Comparison of ENCODE assay signal across 8 mouse cellular contexts in the genomic region with DNA sequence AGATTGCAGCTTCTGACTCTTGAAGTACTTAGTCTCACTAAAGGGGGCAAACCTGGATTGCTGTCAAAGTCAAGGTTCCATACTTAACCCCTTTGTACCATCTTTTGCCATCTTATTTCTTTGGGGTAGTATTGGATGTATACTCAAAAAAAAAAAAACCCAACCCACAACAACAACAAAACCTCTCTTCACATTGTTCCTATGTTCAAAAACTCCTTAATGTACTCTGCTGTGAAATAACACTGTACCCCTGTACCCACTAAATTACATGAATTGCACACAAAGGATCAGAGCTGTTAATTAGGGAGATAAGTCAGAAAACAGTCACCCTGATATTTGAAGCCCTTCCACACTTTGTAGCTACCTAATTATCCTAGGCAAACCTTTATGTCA. TPM values are rescaled to one million over a fixed set of nuclear protein-coding genes. Genes with fewer than 3 reads are reported as not detected.
DNase-seq lines count a peak whose midpoint lies in the region; ATAC-seq and TF ChIP-seq lines count a peak whose summit lies in the region.

No protein-coding gene starts in this region.

- H3K9me3 ChIP-seq in megakaryocyte, embryonic 14.5 days: no peaks in the 10 kb centered on the region
- H3K9me3 ChIP-seq in limb, embryonic 15.5 days: no peaks in the 10 kb centered on the region
- no peaks in the 10 kb centered on the region for H3K9me3 ChIP-seq in stomach, embryonic 15.5 days

- no peak for ATAC-seq in megakaryocyte, adult 5-6 weeks (ENCODE audit: poor library complexity, severe bottlenecking)
- no peak for ATAC-seq in limb, embryonic 15.5 days (ENCODE audit: insufficient number of reproducible peaks, low FRiP score, low TSS enrichment, low read depth)
- no peak for ATAC-seq in stomach, embryonic 15.5 days (ENCODE audit: insufficient read depth, low FRiP score, low read depth)

- no peak for TF ChIP-seq CTCF in cerebellum, adult 2 months (IDR thresholded peaks at IDR 0.05; ENCODE audit: borderline replicate concordance, insufficient read depth, low read depth, low read length)

- H3K9ac ChIP-seq in limb, embryonic 15.5 days: no peak overlapping the region
- H3K9ac ChIP-seq in stomach, embryonic 15.5 days: no peak overlapping the region

- no peaks in the 10 kb centered on the region for H3K27me3 ChIP-seq in cerebellum, adult 2 months (ENCODE audit: control insufficient read depth, insufficient read depth, low read length)
- no peaks in the 10 kb centered on the region for H3K27me3 ChIP-seq in megakaryocyte, embryonic 14.5 days (replicated peaks)
- no peaks in the 10 kb centered on the region for H3K27me3 ChIP-seq in limb, embryonic 15.5 days
- no peaks in the 10 kb centered on the region for H3K27me3 ChIP-seq in stomach, embryonic 15.5 days (replicated peaks)

- H3K4me2 ChIP-seq in limb, embryonic 15.5 days: peak overlapping the region; percentile 72
- peak overlapping the region; percentile 80 for H3K4me2 ChIP-seq in stomach, embryonic 15.5 days

- H3K36me3 ChIP-seq in megakaryocyte, embryonic 14.5 days (replicated peaks; ENCODE audit: low read length): peaks cover 4% of the 10 kb centered on the region
- no peaks in the 10 kb centered on the region for H3K36me3 ChIP-seq in limb, embryonic 15.5 days
- no peaks in the 10 kb centered on the region for H3K36me3 ChIP-seq in stomach, embryonic 15.5 days

- H3K4me1 ChIP-seq in cerebellum, adult 2 months (ENCODE audit: control insufficient read depth, insufficient read depth, low read length): no peaks in the 10 kb centered on the region; the same call in 1 of the 2 replicates
- peaks cover 35% of the 10 kb centered on the region for H3K4me1 ChIP-seq in megakaryocyte, embryonic 14.5 days
- H3K4me1 ChIP-seq in limb, embryonic 15.5 days: peaks cover 6% of the 10 kb centered on the region; the same call in 1 of the 2 replicates
- peaks cover 4% of the 10 kb centered on the region; the same call in 1 of the 2 replicates for H3K4me1 ChIP-seq in stomach, embryonic 15.5 days

- no peak for TF ChIP-seq POLR2A in cerebellum, adult 2 months (IDR thresholded peaks at IDR 0.05; ENCODE audit: borderline replicate concordance, insufficient read depth, low read length)

- DNase-seq in cerebellum, adult 2 months: no peak
- DNase-seq in cerebellum, adult 8-10 months: no peak
- DNase-seq in embryo, embryonic 9.5 days (ENCODE audit: extremely low spot score): no peak
- DNase-seq in T-cell, adult 2 months (ENCODE audit: low spot score): no peak

- peak overlapping the region; percentile 89 for H3K4me3 ChIP-seq in cerebellum, adult 2 months (replicated peaks; ENCODE audit: insufficient read depth, low read depth, low read length)
- H3K4me3 ChIP-seq in megakaryocyte, embryonic 14.5 days (replicated peaks): peak overlapping the region; percentile 90
- peak overlapping the region; percentile 79 for H3K4me3 ChIP-seq in limb, embryonic 15.5 days
- H3K4me3 ChIP-seq in stomach, embryonic 15.5 days (replicated peaks): peak overlapping the region; percentile 70

- no peak overlapping the region for H3K27ac ChIP-seq in cerebellum, adult 2 months (ENCODE audit: insufficient read depth, low read length)
- H3K27ac ChIP-seq in limb, embryonic 15.5 days: no peak overlapping the region
- no peak overlapping the region for H3K27ac ChIP-seq in stomach, embryonic 15.5 days

RNA-seq across cellular contexts. Expression of a gene that starts 0.7 kb away (rescaled TPM):
- polyA plus RNA-seq in cerebellum, adult 2 months (2012; rRNA removed): 468 and 520 TPM in 2 replicates
- polyA plus RNA-seq in megakaryocyte, embryonic 14.5 days (2012; ENCODE audit: insufficient read depth, low replicate concordance): 32.1 and 75.8 TPM in 2 replicates
- 322 and 341 TPM in 2 replicates for total RNA-seq in megakaryocyte, adult 5-6 weeks (2015)
- 148 and 202 TPM in 2 replicates for total RNA-seq in megakaryocyte, adult 5-6 weeks (2017)
- 440 and 463 TPM in 2 replicates for polyA plus RNA-seq in limb, embryonic 15.5 days (2015; fragmentation: Nextera tagmentation; extraction: Ambion mirVana)
- 362 and 379 TPM in 2 replicates for polyA plus RNA-seq in stomach, embryonic 15.5 days (2015; fragmentation: Nextera tagmentation; extraction: Ambion mirVana)

RNA-seq across cellular contexts. Expression of a gene that starts 47.6 kb away (rescaled TPM):
- 0.34 and 0.49 TPM in 2 replicates for polyA plus RNA-seq in cerebellum, adult 2 months (2012; rRNA removed)
- polyA plus RNA-seq in megakaryocyte, embryonic 14.5 days (2012; ENCODE audit: insufficient read depth, low replicate concordance): 0.03 TPM in 1 of 2 replicates, not detected in the other
- not detected in 2 replicates for total RNA-seq in megakaryocyte, adult 5-6 weeks (2015)
- 0.24 TPM in 1 of 2 replicates, not detected in the other for total RNA-seq in megakaryocyte, adult 5-6 weeks (2017)
- 13.7 and 14.2 TPM in 2 replicates for polyA plus RNA-seq in limb, embryonic 15.5 days (2015; fragmentation: Nextera tagmentation; extraction: Ambion mirVana)
- polyA plus RNA-seq in stomach, embryonic 15.5 days (2015; fragmentation: Nextera tagmentation; extraction: Ambion mirVana): 13.1 and 15.5 TPM in 2 replicates
